Mouse (Mus musculus) MN1 (cell line): ENCODE results near the gene Gm42688.

Experiments used
- DNase-seq: peaks from one replicate; pipeline ENCODE4 v3.0.0-alpha.2; 2016; ENCODE audit warnings: low spot score

The Gm42688 gene

DNA sequence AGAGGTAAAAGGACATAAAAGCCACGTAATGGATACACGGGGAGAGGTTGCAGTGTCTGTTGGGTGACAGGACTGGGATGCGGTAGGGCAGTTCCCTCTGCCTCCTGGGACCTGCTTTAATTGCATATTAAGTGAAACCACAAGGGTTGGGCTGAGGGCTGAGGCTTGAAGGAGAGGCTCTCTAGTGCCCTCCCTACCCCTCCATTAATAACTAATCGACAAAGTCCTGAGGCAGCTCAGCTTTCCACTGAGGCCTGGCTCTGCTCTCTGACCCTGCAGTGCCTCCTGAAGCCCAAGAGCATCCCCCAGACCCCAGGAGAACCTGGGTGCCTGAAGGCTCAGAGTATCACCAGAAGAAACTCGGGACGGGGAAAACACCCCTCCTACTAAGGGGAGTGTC is 16.9 kb upstream of the Gm42688 start:
- no peak for DNase-seq

DNA sequence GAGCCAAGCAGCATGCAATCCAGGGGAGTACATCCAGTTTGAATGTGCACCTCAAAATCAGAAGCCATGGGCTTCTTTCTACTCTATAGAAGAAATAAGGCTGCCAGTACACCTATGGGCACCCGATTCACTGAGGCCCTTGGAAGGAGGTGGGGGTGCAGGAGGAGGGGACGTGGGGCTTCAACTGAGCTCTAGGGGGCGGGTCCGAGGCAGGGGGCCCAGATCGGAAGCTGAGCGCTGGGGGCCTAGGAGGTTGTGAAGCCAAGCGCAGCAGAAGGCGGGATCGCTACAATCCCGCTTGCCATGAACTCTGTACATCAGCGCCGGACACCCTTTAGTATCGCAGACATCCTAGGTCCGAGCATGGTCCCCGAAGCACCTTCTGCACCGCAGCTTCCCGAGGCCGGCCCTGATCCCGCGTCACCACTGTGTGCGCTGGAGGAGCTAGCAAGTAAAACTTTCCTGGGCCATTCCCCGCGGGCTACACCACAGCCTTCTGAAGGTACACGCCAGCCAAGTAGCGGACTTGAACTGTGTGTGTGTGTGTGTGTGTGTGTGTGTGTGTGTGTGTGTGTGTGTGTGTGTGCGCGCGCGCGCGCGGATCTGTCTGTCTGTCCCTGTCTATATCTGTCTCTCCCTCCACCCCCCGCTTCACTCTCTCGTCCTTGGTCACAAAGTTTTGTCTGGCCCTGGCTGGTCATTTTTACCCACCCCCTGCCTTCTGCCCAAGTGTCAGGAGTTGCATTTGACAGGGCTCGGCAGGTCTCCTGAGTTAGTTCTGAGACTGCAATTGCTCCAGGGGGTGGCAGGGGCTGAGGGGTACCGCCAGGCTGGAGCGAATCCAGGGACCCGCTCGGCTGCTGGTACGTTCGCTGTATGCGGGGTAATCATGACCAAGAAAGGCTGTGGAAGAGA is 15.0 kb upstream of the Gm42688 start, which contains the start of gene Lbx2:
Lbx2 (plus strand) TSS at position 247 of the 915 bp plus-strand sequence.
- DNase-seq = no peak

DNA sequence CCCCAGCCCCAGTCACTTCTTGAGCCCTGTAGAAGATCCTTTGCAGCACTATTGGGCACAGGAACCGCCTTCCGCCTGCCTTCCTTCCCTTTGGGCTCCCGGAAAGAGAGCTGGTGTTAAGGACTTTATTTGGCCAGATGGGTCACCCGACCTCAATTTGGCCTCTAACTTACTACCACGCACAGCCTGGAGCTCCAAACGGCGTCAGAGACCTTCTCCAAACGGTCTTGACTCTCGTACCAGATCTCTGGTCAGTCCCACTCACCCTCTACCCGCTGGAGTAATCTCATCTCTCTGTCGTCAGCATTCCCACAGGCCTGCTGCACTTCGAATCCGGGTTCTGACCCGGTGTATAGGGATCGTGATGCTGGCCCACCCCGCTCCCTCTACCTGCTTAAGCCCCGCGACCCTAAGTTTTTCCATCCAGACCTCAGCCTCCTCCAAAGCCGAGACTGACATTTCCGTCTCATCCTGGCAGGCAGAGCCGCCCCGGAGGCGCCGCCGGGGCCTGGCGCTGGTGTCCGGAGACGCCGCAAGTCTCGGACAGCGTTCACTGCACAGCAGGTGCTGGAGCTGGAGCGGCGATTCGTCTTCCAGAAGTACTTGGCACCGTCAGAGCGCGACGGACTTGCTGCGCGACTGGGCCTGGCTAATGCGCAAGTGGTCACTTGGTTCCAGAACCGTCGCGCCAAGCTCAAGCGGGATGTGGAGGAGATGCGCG is 14.1 kb upstream of the Gm42688 start:
- peak; percentile 71 for DNase-seq

DNA sequence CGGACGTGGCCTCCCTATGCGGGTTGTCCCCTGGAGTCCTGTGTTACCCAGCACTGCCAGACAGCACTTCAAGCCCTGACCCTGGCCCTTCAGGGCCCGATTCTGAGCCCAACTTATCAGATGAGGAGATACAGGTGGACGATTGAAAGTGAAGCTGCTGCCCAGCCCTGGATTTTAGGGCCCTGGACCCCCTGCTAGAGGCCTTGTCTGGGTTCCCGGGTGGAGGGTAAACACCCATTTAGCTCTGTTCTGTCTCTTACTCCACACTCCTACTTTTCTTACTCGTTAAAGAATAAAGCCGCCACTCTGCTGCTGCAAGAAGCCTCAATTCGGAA is 13.5 kb upstream of the Gm42688 start:
- no peak for DNase-seq

DNA sequence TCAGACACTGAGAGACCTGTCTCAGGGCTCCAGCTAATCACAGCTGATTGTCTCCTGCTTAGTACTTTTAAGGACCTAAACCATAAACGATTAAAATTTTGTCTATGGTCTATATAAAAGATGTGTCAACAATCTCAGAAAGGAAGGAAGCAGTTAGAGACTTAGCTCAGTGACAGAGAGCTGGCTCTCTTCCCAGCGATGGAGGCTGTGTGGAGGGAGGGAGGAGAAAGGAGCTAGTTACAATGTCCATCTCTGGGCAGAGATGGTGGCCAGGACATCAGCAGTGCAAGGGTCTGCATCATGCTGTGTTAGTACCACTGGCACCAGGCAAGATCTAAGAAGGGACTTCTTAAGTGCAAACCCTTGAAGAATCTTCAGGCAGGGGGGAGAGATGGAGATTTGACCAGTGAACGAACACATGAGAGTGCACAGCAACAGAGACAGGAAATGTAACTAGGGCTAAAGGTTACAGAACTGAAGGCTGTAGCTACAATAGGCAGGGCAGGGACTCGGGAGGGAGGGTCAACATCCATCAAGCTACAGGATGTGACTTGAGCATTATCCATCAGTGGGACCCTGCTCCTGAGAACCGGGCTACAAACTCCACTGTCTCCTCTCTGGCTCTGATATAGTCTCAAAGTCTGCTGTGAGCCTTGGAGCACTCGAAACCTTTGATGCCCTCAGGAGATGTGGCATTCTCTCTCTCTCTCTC is 8.8 kb upstream of the Gm42688 start:
- DNase-seq = no peak

DNA sequence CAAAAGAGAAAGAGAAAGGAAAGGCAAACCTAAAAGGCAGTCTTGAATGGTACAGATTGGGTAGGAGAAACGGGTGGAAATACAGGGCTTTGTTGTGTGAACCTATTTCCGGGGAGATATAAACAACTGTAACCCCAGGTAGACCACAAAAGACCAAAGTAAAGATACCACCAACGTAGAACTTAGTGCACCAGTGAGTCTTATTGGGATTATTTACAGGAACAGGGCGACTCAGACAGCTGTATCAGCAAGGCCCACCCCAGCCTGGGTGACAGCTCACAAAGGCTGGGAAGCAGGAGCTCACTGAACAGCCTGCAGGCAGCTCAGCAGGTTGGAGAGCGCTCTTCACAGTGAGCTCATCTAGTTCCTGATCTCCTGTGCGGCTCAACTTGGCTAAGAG is 5.4 kb upstream of the Gm42688 start:
- DNase-seq = no peak

DNA sequence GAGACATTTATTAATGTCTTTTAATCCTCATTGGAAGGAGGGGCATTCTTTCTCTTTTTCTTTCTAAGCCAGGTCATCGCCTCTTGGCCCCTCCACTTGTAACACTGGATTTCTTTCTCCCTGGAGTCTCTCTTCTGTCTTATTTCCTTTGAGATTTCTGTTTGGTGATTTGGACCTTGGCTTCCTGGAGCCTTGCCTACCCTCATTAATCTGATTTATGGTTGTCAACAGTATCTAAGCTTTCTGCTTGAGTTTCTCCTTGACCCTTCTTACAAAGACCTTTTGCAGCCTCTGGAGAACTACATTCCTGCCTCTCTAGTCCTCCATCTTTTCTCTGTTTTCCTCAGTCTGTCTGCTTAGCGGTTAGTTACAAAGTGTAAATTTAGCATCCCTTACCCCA is 3.0 kb upstream of the Gm42688 start:
- no peak for DNase-seq

DNA sequence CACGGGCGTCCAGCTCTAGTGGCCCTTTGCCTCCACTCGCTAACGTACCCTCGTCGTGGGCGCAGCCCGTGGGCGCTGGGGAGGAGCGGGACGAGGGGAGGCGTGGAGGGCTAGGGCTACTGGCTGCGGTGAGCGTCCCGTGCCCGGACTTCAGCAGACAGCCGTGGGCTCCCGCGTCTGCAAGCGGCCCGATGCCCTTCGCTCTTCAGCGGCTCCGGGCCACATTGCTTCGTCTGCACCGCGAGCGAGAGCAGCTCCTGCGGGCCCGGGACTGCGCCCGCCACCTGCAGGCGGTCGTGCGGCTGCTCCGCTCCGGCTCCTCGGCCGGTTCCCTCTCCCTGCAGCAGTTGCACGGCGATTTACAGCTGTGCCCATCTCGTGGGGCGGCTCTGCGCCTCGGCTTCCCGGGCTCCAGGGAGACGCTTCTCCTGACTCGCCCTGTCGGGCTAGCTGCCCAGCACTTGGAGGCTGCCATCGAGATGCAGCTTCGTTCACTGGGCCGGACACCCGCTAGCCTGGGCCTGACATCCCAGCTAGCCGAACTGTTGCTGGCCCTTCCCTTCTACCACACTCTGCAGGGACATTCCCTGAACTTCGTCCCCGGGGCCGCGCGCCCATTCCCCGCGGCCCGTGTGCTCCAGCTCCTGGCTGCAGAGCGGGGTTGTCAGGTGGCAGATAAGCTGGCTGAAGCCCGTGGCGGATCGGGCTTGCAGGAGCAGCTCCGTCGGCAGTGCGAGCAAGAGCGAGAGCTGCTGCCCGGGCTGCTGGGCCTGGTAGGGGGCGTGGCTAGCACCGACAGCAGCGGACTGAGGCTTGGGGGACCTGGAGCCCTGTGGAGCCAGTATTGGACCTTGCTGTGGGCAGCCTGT is 505 bp downstream of the Gm42688 start:
- peak; percentile 63 for DNase-seq

DNA sequence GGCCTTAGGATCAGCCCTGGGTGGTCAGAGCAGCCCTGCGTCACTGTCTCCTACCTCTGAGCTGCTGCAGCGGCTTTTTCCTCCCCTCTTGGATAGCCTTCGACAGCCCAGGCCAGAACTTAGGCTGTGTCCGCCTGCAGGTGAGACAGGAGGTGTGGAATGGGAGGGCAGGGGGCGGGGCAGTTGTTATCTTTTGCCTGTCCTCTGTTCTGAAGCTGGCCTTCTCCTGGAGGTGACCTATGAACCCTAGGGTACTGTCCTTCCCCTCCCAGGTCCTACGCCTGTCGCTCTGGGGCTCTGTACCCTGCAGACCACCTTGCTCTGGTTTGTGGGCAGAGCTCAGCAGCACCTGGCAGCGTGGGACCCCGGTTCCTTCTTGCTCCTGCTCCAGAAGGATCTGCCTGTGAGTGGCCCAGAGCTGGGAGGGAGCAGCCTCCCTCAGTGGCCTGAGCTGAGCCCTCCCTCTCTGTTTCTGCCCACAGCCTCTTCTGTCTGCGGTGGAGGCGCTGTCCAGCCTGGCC is 1.8 kb downstream of the Gm42688 start:
- no peak for DNase-seq

DNA sequence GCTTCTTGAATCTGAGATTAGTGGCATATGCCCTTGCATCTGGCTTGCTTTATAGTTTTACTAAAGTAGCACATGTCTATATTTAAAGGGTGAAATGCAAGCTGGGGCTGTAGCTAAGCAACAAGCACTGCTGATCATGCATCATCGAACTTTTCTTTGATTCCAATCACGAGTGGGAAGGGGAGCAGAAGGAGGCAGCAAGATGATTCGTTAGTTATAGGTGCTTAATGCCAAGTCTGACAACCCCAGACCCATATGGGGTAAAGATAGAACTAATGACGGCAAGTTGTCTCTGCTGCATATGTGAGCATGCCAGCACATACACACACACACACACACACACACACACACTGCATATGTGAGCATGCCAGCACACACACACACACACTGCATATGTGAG is 2.7 kb downstream of the Gm42688 start:
- no peak for DNase-seq

DNA sequence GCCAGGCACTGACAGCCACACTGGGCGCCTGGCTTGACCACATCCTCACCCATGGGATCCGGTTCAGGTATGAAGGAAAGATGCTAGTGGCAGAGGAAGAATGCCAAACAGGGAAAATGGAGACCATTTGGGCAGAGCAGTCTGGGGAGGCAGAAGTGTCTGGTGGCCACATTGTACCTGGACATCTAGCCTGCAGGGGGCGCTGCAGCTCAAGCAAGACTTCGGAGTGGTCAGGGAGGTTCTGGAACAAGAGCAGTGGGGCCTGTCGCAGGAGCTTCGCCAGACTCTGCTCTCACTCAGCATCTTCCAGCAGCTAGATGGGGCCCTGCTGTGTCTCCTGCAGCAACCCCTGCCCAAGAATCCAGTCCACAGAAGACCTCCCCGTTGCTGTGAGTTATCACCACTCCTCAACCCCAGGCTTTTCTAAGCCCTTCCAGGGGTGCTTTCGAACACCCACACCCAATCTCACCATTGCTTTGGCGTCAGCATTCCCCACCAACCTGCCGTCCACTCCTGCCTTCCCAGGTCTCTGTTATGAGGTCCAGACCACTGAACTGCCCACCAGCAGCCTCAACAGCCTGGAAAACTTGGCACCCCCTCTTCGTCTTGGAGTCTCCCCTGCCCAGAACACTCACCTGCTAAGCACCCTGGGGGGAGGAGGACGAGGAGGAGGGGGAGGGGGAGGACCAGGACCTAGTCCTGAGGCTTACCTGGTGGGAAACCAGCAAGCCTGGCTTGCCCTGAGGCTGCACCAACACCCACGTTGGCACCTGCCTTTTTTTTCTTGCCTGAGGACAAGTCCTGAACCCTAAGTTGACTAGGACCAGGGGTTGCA is 6.4 kb downstream of the Gm42688 start:
- DNase-seq = peak; percentile 92

DNA sequence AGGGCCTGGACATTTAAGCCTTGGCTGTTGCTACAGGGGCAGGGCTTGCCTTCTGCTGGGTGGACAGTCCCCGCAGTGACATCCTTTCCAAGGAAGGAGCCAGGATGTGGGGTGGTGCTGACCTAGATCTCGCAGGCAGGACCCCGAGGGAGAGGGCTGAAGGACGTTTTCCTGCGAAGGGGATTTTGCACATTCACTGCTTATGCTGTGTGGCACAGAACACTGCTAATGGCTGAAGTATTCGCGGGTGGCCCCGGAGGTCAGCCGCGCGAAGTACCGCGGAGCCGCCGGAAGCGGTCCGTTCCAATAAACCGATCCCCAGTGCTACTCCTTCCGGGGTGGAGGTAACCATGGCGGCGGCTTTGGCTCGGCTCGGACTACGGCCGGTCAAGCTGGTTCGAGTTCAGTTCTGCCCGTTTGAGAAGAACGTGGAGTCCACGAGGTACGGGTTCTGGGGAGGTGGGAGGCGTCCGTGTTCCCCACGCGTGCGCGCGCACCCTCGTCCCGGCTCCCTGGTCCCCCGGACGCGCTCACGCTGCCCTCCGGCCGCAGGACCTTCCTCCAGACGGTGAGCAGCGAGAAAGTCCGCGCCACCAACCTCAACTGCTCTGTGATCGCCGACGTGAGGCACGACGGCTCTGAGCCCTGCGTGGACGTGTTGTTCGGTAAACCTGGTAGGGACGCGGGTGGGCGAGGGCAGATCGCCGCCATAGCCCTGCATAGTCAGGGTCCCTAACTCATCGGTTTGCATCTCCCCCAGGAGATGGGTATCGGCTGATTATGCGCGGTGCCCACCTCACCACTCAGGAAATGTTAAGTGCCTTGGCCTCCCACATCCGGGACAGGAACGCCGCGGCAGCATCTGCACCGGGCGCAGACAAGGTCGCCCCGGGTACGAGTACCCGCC is 7.6 kb downstream of the Gm42688 start, which contains the start of gene Mrpl53:
Mrpl53 (plus strand) TSS at position 279 of the 907 bp plus-strand sequence.
- DNase-seq = peak; percentile 83

DNA sequence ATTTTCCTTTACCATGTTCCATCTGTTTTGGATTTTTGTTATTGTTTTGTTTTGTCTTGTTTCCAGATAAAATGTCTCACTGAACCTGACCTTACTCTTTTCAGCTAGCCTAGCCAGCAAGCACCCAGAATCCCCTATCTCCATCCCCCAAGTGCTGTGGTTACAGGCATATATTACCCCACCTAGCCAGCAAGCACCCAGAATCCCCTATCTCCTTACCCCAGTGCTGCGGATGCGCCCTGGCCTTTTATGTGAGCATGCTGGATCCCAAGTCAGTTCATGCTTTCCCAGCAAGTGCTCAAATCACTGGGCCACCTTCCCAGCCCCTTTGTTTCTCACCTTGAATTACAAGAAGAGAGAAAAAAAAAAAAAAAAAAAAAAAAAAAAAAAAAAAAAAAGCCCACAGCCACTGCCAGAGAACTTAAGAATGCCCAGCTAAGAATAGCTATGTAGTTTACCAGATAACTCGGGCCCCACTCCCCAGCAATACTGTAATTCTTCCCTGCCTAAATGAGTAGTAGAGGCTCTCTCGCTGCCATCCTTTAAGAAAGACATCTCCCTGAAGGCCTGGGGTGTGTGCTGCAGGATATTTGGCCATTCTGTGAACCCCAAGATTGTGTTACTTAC is 10.2 kb downstream of the Gm42688 start:
- DNase-seq = no peak

DNA sequence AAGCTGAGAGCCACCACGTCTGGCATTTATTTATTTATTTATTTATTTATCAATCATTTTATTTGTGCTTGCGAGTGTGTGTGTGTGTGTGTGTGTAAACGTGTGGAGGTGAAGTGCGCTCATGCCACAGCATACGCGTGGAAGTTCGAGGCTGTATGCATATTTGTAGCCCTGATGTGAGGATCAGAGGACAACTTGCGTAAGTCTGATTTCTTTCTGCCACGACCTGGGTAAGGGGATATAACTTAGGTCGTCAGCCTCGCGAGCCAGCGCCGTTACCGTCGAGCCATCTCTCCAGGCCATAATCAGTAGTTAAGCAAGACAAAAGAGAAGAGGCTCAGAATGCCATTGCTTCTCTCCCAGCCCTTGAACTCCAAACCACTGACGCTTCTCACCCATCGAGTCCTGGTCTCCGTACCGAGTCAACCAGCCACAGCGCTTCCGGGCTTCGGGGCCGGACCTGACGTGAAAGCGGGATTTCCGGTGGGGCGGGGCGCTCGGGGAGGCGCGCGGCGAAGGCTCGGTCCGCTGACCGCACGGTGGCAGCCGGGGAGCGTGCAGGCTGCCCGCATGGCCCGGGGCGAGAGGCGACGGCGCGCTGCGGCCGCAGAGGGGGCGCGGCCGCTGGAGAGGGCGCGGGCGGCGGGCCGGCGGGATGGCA is 13.7 kb downstream of the Gm42688 start, which contains the start of gene Mogs:
Mogs (plus strand) TSS at position 486 of the 661 bp plus-strand sequence.
- DNase-seq = peak; percentile 94

DNA sequence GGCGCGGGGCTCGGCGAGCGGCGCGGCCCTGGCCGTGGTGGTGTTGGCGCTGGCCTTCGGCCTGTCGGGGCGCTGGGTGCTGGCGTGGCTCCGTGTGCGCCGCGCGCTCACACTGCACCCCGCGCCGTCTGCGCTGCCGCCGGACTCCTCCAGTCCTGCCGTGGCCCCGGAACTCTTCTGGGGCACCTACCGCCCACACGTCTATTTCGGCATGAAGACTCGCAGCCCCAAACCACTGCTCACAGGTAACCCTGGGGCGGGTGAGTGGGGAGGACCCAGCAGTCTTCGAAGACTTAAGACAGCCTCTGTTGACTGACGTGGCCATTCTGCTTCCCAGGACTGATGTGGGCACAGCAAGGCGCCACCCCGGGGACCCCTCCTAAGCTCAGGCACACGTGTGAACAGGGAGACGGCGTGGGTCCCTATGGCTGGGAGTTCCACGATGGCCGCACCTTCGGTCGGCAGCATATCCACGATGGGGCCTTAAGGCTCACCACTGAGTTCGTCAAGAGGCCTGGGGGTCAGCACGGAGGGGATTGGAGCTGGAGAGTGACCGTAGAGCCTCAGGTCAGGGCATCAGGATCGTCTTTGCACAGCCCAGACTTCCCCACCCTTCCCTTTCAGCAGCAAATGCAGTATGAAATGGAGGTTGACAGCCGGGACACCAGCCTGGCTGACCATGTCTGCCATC is 14.4 kb downstream of the Gm42688 start:
- DNase-seq = no peak

DNA sequence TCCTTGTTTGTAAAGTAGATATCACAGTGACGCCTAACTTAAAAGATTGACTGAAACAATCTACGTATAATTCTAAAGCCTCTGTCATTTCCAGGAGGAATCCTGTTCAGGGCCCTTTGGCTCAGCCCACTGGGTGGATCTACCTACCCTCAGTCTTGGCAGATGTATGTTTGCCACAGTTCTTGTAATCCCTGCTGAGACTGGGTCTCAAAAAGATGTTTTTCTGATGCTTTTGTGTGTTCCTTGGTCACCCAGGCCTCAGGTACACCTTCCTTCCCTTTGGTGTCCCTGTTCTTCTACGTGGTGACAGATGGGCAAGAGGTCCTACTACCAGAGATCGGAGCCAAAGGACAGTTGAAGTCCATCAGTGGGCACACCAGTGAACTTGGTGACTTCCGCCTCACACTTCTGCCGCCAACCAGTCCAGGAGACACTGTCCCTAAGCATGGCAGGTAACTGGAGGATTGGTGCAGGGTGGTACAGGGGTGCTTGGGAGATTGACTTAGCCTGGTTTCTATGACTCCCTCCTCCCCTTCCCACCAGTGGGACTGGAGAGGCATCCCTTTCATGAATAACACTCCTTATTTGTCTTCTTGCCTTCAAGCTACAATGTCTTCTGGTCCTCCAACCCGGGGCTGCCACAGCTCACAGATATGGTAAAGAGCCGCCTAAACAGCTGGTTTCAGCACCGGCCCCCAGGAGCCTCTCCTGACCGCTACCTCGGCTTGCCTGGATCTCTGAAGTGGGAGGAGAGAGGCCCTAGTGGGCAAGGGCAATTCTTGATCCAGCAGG is 15.2 kb downstream of the Gm42688 start:
- no peak for DNase-seq

DNA sequence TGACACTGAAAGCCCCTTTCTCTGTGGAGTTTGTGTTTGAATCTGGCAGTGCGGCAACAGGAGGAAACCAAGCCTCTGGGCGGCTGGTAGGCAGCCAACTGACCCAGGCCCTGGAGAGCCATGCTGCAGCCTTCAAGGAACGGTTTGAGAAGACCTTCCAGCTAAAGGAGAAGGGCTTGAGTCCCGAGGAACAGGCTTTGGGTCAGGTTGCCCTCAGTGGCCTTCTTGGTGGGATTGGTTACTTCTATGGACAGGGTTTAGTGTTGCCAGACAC is 15.7 kb downstream of the Gm42688 start:
- no peak for DNase-seq
